8 mouse cellular contexts compared by ENCODE assay signal in the genomic region with DNA sequence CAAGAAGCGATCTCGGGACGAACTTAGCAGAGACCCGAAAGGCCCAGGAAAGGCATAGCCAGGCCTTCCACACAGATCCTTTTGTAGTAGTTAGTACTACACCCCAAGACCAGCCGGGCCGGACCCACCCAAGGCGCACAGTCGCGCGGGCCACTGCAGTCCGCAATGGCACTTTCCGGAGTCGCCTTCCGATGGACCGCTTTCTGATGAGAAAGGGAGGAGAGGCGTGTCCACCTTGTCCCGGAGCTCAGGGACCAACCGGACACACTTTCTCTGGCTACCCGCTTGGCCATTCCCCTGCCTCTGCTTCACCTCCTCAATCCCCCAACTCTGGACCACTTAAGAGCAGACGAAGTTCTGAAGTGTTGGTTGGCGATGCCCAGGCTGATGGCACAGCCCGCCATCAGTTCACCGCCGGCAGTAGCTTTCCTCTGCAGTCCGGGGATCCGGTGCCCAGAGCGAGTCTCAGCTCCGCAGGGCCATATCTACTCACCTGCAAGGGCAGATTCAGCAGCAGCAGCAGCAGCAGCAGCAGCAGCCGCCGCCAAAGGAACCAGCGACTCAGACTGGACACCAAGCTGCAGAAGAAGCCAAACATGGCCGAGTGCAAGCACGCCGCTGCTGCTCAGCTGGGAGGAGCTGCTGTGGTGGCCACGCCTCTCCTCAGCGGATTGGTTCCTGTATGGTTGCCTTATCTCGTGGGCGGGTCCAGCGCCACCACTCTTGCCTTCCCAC. TPM values are rescaled to one million over a fixed set of nuclear protein-coding genes. Genes with fewer than 3 reads are reported as not detected.
DNase-seq lines count a peak whose midpoint lies in the region; ATAC-seq lines count a peak whose summit lies in the region.

Gene Tnfrsf22 (minus strand): TSS at position 628 of the 735 bp plus-strand sequence.

- H3K27ac ChIP-seq in hindbrain, embryonic 16.5 days (ENCODE audit: low read depth, low read length): no peak within 1 kb of the TSS

- no peaks in the 10 kb centered on the region for H3K4me1 ChIP-seq in hindbrain, embryonic 16.5 days (ENCODE audit: control insufficient read depth, insufficient read depth, low read depth, low read length)

- peak; percentile 100 for ATAC-seq in activated CD4-positive, CD25-positive, alpha-beta regulatory T cell, adult 4 months
- ATAC-seq in common myeloid progenitor, adult 5-6 weeks (replicated peaks; ENCODE audit: low read depth, poor library complexity, severe bottlenecking): peak; percentile 100
- ATAC-seq in hindbrain, embryonic 16.5 days: peak; percentile 100

- no peaks in the 10 kb centered on the region for H3K36me3 ChIP-seq in hindbrain, embryonic 16.5 days (ENCODE audit: control insufficient read depth, insufficient read depth, low read length)

- H3K4me2 ChIP-seq in hindbrain, embryonic 16.5 days (ENCODE audit: low read length): peak within 1 kb of the TSS; percentile 92

- DNase-seq in gastrocnemius, adult 18-20 months (ENCODE audit: low spot score): peak; percentile 84
- peak; percentile 50 for DNase-seq in left cerebral cortex, adult 11 months (ENCODE audit: low spot score)
- peak; percentile 87 to 88 for DNase-seq in lung, postnatal 4 days
- DNase-seq in retina, postnatal 1 day: peak; percentile 90
- DNase-seq in thymus, postnatal 4 days: peak; percentile 82

- H3K9ac ChIP-seq in hindbrain, embryonic 16.5 days (ENCODE audit: low read depth, low read length): peak within 1 kb of the TSS; percentile 79

- 3% methylated on average over 39 of the region's 39 CpGs for WGBS in hindbrain, embryonic 16.5 days

- no peaks in the 10 kb centered on the region for H3K9me3 ChIP-seq in hindbrain, embryonic 16.5 days (ENCODE audit: control insufficient read depth, low read length)

- no peaks in the 10 kb centered on the region for H3K27me3 ChIP-seq in hindbrain, embryonic 16.5 days (replicated peaks; ENCODE audit: control insufficient read depth, insufficient read depth, low read length)

- H3K4me3 ChIP-seq in hindbrain, embryonic 16.5 days (ENCODE audit: low read length): peak within 1 kb of the TSS; percentile 79

RNA-seq across cellular contexts. Expression of gene Tnfrsf22, which starts in this region (rescaled TPM):
- 10 to 100 TPM; 14.7 to 16.2 TPM for polyA plus RNA-seq in activated CD4-positive, CD25-positive, alpha-beta regulatory T cell, adult 4 months (2017; shearing (Covaris generic))
- 3.7 and 4.7 TPM in 2 replicates for total RNA-seq in common myeloid progenitor, adult 5-6 weeks (2017)
- total RNA-seq in gastrocnemius, adult 18-20 months (2021): 1 to 10 TPM; 1.6 TPM
- polyA plus RNA-seq in hindbrain, embryonic 16.5 days (2015; fragmentation: Nextera tagmentation; extraction: Ambion mirVana): 2.4 and 5.0 TPM in 2 replicates
